Mouse (Mus musculus): Measurements from ENCODE around the gene Fam161a.

- TF ChIP-seq POLR2A (IDR thresholded peaks at IDR 0.05; ENCODE audit: extremely low read depth, insufficient read depth, low read length) (no peak), CTCF (IDR thresholded peaks at IDR 0.05; ENCODE audit: low read depth, low read length) (no peak)
Measured at GRCm38 (mm10) chr11:23017943-23018342, 10.6 kb downstream of the Fam161a start.
